Mouse (Mus musculus) cerebellum, postnatal 10 days (tissue): ENCODE measurements at regions not wholly inside any gene's neighbourhood (a gene's known extent, or its start where the extent isn't known, plus 50 kb on each side); places are given as distances from the start of the nearest gene placed in this dataset.

ENCODE experiments used
- DNase-seq, 2 experiments: peaks; one replicate each; pipeline ENCODE4 v3.0.0; 2021; ENCODE audit warnings: mixed read lengths in 2 of 2

DNA sequence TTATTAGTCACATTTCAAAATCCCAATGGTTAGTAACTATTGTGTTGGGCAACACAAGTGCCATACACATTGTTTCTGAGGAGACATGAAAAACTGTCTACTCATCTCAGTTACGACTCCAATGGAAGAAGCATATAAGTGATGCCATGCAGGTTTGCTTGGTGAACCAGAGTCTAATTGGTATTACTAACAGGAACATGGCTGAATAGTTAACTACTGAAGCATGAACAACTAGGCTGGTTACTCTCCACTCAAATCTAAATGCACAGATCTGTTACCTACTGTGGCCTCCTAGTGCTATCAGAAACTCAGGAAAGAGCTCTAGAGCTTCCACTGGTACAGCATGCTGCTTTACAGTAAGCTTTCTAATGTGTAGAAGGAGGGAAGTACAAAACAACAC, 503.5 kb upstream of the Sox9 start:
- DNase-seq, result no peak

DNA sequence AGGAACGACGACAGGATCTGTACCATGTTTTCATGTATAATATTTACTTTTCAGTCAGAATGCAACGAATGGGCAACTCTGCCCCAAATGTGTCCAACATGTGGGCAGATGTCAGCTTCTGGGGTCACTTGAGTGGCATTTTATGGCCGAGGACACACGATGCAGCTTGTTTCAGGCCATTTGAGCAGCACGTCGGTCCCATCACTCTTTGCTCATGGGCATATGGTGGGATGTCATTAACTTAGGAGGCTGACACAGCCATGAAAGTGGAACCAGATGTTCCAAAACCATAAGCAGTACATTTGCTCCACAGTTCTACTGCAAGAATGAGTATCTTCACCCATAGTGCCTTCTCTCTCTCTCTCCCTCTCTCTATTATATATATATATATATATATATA, 499.1 kb upstream of the Sox9 start:
- no peak for DNase-seq

DNA sequence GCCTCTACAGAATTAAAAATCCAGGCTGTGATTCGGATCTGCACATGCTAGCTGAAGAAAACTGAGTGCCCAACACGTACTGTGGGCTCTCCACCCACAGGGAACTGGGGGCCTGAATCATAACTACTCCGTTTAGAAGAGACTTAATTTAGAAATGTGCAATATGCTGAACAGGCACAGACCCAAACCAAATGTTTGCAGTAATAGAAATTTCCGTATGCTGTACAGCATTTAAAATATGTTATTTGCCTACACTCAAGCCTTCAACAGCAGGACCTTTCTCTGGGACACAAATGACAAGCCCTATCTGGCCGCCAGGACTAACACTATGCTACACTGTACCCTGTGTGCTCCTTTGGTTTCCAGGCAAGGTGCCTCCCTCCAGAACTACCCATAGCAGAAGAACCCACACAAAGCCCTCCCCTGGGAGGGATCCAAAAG, 483.1 kb upstream of the Sox9 start:
- no peak for DNase-seq

DNA sequence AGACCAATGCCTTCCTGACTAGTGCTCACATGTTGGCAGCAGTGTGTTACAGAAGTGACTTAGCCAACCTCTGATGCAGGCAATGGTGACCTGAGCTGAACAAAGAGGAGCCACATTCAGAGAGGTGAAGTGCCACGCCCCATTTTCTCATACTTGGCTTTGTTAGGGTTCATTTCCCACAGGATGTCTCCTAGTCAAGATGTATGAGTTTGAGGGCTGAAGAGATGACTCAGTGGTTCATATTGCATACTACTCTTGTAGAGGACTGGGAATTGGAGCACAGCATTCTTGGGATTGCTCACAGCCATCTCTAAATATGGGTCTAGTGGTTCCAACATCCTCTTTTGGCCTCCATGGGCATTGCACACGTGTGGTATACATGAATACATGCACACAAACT, 478.9 kb upstream of the Sox9 start:
- no peak for DNase-seq

DNA sequence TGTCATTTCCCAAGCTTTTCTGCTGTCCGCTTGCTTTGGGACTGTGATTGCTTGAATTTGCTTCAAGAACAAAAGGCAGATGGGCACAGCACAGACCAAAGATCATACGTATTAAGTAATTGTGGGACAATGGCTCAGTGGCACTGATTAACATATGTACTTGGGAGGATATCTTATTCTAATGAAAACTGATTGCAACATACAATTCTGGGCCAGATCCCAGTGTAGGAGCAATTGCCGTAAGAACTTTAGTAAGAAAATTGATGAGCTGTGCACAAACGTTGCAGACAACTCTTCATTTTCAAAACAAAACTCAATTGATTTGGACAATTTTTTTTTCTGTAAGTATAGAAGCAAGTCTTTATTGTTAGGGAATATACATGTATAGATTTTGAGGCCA, 456.2 kb upstream of the Sox9 start:
- no peak for DNase-seq

DNA sequence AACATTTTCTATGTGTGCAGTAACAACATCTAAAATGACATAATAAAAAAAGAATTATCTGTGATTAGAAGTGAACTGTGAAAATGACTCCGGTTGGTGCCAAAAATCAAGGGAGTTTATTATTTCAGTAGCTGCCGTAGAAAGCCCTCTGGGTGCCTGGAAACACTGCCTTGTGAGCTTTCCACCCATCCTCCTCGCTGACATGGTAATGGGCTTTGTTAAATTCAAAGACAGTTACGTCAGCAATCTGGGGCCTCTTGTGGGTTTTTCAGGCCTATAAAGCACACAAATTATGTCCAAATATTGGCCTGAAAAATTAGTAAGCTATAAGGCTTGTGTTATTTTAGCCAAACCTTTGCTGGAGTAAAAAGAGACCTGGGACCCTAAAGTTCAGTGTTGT, 454.4 kb upstream of the Sox9 start:
- DNase-seq, result no peak

DNA sequence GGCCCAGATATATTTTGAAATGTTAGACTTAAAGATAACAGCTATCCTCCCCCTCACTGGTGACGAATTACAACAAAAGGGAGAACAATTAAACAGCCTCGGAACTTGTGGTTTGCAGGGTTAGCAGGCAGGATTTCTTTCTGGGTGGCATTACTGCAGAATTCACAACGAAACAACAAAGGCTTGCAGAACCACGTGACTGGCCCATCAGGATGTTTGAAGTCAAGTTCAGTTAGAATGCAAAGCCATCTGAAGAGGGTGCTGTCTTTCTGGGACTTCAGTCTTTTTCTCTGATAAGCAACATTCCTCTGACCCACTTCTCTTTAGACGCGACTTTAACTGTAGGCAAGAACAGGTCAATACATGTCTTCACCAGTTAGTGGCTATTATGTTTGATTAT, 436.9 kb upstream of the Sox9 start:
- no peak for DNase-seq

DNA sequence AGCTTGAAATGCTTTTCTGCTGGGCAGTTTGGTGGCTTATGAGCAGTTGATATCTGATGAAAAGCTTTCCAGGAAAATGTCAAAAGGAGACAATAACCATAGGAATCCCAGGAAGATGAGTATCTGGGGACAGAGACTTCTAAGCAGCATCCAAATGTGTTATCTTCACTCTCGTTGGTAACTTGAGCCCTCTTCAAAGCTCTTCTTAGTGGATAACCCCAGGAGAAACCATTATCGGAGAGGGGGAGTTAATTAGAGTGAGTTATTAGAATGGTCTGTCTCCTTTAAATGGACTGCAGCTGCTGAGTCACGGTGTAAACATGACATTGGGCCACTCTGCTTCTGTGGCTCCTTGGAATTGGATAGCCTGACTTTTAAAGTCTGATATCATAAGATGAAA, 436.4 kb upstream of the Sox9 start:
- DNase-seq, result no peak

DNA sequence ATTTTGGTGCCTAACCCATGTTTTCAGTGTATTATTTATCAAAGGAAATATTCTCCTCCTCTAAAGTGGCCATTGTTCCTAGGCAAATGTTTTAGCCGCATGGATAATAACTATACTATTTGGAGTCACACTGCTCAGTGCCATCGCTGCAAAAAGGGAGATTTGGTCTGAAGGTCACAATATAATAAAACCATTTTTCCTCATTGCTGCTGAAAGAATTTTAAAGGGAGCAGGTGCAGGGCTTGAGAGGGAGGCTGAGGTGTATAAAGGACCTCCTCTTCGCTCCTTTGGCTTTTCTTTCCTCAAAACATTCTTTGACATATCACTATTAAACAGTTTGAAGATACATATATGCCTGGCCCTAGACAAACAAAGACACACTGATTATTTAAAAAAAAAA, 435.9 kb upstream of the Sox9 start:
- DNase-seq, result no peak

DNA sequence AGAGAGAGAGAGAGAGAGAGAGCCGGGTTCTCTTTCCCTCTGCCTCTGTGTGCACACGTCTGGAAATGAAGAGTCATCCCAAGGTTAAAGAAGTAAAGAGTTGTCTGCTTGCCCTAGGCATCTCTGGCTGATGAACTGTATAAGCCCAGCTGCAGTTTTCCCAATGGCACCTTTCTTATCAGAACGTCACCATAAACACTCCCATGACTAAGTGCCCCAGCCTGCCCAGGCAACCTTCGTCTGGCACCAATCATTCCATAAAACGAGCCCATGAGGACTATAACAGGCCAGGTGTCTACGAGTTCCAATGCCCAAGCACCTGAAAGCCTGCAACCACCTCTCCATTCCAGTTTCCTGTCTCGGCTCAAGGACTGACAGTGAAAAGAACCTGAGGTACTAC, 435.5 kb upstream of the Sox9 start:
- no peak for DNase-seq

DNA sequence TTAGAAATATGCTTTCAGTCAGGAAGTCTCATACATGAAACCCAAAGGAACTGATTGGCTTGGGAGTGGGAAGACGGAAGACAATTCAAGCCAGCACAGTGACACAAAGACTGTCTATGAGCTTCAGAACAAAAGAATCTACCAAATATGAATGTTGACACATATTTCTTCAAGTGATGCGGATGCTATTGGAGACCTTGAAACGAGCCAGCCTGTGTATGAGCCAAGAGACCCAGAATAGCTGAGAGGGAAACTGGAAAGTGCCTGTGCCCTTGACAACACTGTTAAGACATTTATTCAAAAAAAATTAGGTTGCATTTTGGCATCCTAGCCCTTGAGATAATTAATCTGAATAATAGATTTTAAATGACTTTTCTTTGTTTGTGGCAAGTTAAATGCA, 426.7 kb upstream of the Sox9 start:
- DNase-seq, result no peak

DNA sequence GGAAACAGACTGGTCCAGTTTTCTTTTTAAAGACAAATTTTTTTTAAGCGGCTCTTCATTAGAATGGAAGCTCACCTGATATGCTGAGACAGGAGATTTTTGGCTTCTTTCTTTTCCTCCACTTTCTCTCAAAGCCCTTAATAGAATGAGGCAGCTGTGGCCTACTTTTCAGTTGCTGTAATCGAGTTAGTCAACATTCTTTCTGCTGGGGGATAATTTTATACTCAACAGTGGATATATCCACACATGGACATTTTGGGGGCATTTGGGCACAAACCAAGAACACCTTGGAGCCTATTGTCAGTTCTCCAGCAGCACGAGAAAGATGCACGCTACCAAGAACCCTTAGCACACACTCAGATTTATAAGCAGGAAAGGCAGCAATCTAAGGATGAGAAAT, 415.3 kb upstream of the Sox9 start:
- DNase-seq, result no peak

DNA sequence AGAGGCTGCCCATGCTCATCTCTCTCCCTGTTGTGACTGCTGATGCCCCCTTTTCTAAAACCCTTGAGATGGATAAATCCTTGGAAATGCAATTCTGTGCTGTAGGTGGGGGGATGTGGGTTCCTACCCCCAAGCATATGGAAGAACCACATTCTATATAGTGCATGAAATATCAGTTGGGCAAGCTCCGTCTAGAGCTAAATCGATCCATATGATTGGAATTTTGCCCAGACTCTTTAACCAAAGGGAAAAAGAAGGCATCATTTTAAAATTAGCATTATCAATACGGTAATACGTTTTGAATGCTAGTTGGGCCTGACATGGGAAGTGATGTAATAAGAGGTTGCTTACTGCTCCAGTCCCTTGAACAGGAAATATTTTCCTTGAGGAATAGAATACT, 411.1 kb upstream of the Sox9 start:
- no peak for DNase-seq

DNA sequence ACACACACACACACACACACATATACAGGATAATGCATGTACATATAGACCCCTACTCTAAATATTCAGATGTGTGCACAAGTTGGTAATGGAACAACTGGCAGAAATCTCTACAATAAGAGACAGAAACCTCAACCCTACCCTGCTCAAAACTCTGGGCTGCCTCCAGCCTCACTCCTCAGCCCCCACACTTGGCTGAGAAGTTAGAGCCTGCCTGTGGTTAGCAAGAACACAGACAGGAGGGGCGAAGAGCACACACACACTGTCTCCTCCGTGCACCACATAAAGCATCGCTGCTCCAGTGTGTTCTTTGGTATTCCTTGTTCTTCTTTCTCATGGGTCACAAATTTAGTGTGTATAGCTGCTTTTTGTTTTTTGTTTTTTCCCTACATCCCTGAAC, 382.0 kb upstream of the Sox9 start:
- no peak for DNase-seq

DNA sequence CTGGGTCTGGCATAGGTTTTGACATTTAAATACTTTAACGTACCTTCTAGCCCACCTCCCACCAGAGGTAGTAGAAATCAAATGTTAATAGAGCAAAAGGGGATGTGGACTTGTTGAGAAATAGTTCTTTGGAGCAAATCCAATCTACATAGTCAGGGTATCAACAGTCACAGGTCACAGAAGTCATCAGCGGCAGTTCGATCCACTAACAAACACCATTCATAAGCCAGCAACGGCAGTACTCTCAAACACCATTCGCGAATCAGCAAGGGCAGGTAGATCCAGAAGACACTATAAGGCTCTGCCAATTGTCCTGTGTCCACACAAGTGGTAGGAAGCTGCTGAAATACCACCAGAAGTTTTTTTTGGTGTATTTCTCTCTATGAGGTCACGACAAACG, 374.3 kb upstream of the Sox9 start:
- no peak for DNase-seq

DNA sequence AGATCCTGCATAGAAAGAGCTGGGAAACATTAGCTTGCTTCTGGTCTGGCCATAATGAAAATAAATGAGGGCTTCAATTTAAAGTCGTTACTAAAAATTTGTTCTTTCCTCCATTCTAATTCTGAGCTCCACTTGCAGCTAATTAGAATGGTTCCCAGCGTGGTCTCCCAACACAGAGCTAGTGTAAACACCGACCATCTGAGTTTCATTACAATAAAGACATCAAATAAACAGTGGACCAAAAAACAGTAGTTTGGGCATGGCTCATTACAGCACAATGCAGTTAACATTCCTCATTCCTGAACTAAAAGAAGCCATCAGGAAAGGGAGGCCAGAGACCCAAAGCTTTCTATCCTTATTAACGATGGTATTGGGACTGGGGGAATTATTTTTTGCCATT, 369.6 kb upstream of the Sox9 start:
- no peak for DNase-seq

DNA sequence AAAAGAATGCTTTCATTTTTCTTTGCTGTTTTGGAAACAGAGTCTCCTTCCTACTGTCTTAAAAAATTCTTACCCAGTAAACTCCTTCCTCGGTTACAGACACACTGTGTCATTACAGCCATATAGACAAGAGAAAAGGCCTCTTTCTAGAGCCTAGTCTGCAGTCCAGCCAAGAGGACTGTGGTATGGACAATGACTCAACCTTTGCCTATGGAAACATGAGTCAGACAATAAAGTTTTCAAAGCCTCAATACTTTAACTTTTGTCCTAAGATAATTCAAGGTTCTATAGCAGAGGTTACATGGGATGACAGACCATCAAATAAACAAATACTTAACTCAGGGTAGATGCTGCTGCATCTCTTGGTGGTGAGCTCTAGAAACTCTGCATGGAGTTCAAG, 339.4 kb upstream of the Sox9 start:
- no peak for DNase-seq

DNA sequence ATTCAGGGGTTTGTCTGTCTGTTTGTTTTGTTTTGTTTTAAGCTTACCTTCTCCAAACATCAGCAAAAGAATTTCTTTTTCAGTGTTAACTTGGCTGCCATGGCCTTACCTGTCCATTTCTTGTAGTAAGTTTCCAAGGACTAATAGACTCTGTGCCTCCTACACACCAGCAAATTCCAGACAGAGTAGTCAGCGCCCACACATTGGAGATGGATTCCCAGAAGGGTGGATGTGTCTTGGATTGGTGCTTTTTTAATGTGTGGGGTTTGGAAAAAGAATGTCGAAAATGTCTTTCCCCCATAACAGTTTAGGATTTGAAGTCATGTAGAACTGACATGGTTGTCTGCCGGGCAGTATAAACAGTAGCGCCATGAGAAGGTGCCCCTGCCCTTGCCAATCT, 338.1 kb upstream of the Sox9 start:
- DNase-seq, result no peak

DNA sequence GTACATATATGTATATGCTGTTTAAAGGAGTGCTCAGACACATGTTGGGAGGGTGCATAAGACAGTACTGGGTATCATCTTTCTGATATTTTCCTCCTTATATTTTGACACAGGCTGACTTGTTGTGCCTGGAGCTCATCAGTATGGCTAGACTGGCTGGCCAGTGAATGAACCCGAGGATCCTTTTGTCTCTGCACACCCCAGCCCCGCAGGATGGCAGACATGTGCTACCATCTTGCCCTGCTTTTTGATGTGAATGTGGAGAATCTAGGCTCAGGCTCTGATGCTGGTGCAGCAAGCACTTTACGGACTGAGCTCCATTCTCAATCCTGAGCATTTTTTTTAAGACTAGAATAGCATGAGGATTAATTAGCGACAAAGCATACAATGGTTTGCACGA, 332.4 kb upstream of the Sox9 start:
- no peak for DNase-seq

DNA sequence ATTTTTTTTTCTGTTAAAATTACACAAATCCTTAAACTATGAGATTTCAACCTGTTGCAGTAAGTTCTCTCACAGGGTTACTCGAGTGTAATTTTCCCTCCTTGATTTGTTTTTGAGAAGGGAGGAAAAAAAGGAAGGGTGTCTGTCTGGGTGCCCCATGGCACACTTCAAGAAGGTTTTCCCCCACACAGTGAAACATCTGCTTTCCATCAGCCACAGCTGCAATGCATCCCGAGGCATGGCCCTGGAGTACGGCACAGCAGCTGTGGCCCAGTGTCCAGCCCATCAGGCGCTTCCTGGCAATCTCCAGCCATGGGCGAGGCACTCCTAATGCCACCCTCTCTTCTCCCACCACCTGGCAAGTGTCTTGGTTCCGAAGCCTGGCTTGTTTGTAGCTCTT, 331.8 kb upstream of the Sox9 start:
- no peak for DNase-seq

DNA sequence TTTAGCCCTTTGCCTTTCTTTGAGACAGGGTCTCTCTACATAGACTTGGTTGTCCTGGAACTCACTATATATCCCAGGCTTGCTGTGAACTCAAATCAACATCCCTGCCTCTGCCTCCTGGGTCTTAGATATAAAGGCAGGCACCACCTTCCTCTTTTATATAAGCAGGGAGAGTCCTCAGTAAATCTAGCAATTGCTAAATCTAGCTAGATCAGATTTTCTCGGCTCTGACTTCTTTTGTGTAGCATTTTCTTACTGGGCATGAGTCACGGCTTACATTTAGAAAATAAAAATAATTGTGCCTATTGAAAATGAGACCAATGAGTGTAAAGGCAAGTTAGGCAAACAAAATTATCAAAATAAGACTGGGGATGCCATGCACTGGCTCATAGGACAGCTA, 323.9 kb upstream of the Sox9 start:
- DNase-seq, result no peak

DNA sequence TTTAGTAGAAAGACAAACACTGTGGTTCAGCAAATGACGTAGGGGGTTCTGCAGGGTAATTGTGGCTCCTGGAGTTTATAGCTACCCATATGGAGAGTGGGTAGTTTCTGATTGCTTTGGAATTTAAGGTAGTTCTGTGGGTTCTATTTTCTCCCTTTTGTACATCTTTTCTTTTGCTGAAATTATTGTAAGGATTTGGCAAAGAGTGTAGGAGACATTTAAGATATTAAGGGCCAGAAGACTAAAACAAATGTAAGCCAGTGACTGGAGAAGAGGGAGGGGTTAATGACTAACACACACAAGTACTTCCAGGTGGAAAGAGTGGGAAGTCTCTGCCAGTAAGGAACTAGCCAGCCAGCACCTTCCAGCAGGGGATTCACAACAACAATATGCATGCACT, 318.9 kb upstream of the Sox9 start:
- DNase-seq, result no peak

DNA sequence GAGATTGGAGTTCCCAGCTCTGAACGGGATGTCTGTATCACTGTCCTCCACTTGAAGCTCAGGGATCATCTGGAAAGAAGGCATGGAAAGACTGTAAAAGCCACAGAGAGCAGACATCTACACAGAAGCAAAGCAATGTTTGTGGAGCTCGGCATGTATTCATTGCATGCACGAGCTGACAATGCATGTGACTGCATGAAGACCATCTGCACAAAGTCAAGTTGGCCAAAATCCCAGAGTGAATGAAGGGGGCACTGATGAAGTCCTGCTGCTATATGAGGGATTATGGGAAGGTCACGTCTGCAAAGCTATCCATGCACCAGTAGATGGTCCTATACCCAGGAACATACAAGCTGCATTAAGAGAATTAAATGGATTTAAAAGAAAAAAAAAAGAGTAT, 317.6 kb upstream of the Sox9 start:
- DNase-seq, result peak; percentile 86 to 88

DNA sequence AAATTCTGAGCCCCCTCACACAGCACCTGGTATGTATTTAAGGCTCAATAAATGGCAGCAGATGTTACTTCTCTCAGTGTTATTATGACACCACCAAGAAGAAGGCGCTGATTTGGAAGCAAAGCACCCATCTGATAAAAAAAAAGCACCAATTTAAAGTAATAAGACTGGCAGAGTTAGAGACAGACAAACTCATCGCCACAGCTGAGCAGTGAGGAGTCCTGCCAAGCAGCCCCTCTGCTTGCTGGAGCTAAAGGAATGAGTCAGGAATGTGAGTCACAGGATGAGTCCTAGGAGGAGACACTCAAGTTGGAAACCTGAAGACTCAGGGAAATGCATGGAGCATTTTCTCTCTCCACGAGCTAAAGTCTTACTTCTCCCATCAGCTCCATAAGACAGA, 311.7 kb upstream of the Sox9 start:
- DNase-seq, result peak in 1 of 2 experiments; percentile 20

DNA sequence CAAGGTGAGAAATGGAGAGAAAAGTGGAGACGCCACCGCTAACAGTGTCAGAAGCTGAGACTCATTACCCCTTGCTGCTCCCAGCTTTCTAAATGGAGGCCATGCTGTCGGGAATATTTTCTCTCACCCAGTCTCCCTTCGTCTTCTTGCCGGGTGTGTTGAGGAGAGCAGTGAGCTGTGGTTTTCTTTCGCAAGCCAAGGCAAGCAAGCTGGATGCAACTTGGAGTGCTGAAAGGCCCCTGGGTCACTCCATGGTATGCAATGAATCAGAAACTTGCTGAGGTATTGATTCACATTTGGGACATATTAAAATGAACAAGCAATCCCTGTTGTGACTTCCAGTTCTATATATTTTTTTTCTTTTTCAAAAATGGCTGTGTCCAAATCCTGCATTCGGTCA, 308.8 kb upstream of the Sox9 start:
- DNase-seq, result no peak

DNA sequence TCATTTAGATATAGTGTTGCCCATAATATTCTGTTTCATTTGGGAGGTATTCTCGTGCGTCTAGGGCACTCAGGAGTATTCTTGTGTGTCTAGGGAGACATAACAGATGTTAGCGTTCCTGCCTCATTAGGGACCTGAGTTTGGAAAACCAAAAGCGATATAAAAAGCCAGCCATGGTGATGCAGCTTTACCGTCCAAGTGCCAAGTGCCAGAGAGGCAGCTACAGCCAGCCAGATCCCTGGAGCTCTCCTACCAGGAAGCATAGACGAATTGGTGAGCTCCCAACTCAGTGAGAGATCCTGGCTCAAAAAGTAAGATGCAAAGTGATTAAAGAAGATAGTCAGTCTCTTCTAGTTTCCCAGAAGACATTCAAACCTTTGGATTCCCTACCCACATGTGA, 308.3 kb upstream of the Sox9 start:
- DNase-seq, result peak; percentile 23 to 40
